Comparison of ENCODE assay signal across 8 mouse cellular contexts in genomic region chr19:43525104-43525482, GRCm38 (mm10). TPM values are rescaled to one million over a fixed set of nuclear protein-coding genes. Genes with fewer than 3 reads are reported as not detected.
DNase-seq lines count a peak whose midpoint lies in the region; ATAC-seq and TF ChIP-seq lines count a peak whose summit lies in the region.

No protein-coding gene starts in this region.

- peaks cover 12% of the 10 kb centered on the region; the same call in 1 of the 2 replicates for H3K79me2 ChIP-seq in liver, adult 2 months (ENCODE audit: control insufficient read depth, insufficient read depth, low read length)
- H3K79me2 ChIP-seq in myocyte (ENCODE audit: control insufficient read depth, insufficient read depth): peaks cover 39% of the 10 kb centered on the region

- DNase-seq in heart, postnatal 10 days: no peak
- peak; percentile 81 for DNase-seq in MN1 (ENCODE audit: low spot score)
- DNase-seq in embryonic facial prominence, embryonic 14.5 days (ENCODE audit: low spot score): peak; percentile 62
- peak; percentile 73 for DNase-seq in liver, adult 2 months (ENCODE audit: extremely low read depth, low read depth, low spot score)
- DNase-seq in embryo, embryonic 11 days: no peak

- peak overlapping the region; percentile 77 for H3K4me2 ChIP-seq in heart, embryonic 13.5 days
- peak overlapping the region; percentile 91 for H3K4me2 ChIP-seq in embryonic facial prominence, embryonic 14.5 days (ENCODE audit: low read depth, low read length)
- peak overlapping the region; percentile 79 for H3K4me2 ChIP-seq in hindbrain, embryonic 15.5 days
- H3K4me2 ChIP-seq in myocyte (ENCODE audit: low read depth): peak overlapping the region; percentile 88

- peak overlapping the region; percentile 78 for H3K4me3 ChIP-seq in heart, embryonic 13.5 days
- peak overlapping the region; percentile 72 for H3K4me3 ChIP-seq in embryonic facial prominence, embryonic 14.5 days (ENCODE audit: low read depth, low read length)
- H3K4me3 ChIP-seq in hindbrain, embryonic 15.5 days: peak overlapping the region; percentile 69
- H3K4me3 ChIP-seq in liver, adult 2 months (ENCODE audit: insufficient read depth, low read depth, low read length): peak overlapping the region; percentile 57
- peak overlapping the region; percentile 62 for H3K4me3 ChIP-seq in myocyte

- no peak for TF ChIP-seq POLR2A in liver, adult 2 months (IDR thresholded peaks at IDR 0.05; ENCODE audit: extremely low read depth, insufficient read depth, low read length)
- no peak for TF ChIP-seq POLR2A in myocyte (IDR thresholded peaks at IDR 0.05; ENCODE audit: insufficient read length, low read depth)

- no peaks in the 10 kb centered on the region for H3K27me3 ChIP-seq in heart, embryonic 13.5 days (replicated peaks)
- no peaks in the 10 kb centered on the region for H3K27me3 ChIP-seq in embryonic facial prominence, embryonic 14.5 days (replicated peaks; ENCODE audit: control insufficient read depth, insufficient read depth, low read length)
- no peaks in the 10 kb centered on the region for H3K27me3 ChIP-seq in hindbrain, embryonic 15.5 days
- H3K27me3 ChIP-seq in liver, adult 2 months (ENCODE audit: control insufficient read depth, insufficient read depth, low read length): no peaks in the 10 kb centered on the region
- H3K27me3 ChIP-seq in myocyte (ENCODE audit: control insufficient read depth, insufficient read depth, insufficient read length): no peaks in the 10 kb centered on the region

- no peaks in the 10 kb centered on the region for H3K36me3 ChIP-seq in heart, embryonic 13.5 days
- no peaks in the 10 kb centered on the region for H3K36me3 ChIP-seq in embryonic facial prominence, embryonic 14.5 days (ENCODE audit: control insufficient read depth, insufficient read depth, low read length)
- H3K36me3 ChIP-seq in hindbrain, embryonic 15.5 days: no peaks in the 10 kb centered on the region
- peaks cover 1% of the 10 kb centered on the region; the same call in 1 of the 2 replicates for H3K36me3 ChIP-seq in liver, adult 2 months (ENCODE audit: control insufficient read depth, insufficient read depth, low read length)
- H3K36me3 ChIP-seq in myocyte (ENCODE audit: control insufficient read depth, insufficient read depth): no peaks in the 10 kb centered on the region

- H3K9me3 ChIP-seq in heart, embryonic 13.5 days: no peaks in the 10 kb centered on the region
- no peaks in the 10 kb centered on the region for H3K9me3 ChIP-seq in embryonic facial prominence, embryonic 14.5 days (ENCODE audit: control insufficient read depth, low read length)
- H3K9me3 ChIP-seq in hindbrain, embryonic 15.5 days: no peaks in the 10 kb centered on the region

- H3K27ac ChIP-seq in heart, embryonic 13.5 days (replicated peaks): peak overlapping the region; percentile 95
- peak overlapping the region; percentile 63; the same call in 1 of the 2 replicates for H3K27ac ChIP-seq in embryonic facial prominence, embryonic 14.5 days (replicated peaks; ENCODE audit: low read depth, low read length)
- peak overlapping the region; percentile 87 for H3K27ac ChIP-seq in hindbrain, embryonic 15.5 days (replicated peaks)
- H3K27ac ChIP-seq in liver, adult 2 months (replicated peaks; ENCODE audit: insufficient read depth, low read depth, low read length): peak overlapping the region; percentile 90

- ATAC-seq in heart, embryonic 13.5 days (ENCODE audit: extremely low read depth, insufficient number of reproducible peaks, low FRiP score, low TSS enrichment): no peak
- ATAC-seq in embryonic facial prominence, embryonic 14.5 days (ENCODE audit: low read depth): no peak; the same call in 1 of the 2 replicates
- ATAC-seq in hindbrain, embryonic 15.5 days (ENCODE audit: low FRiP score, low read depth): no peak

- no peak for TF ChIP-seq CTCF in liver, adult 2 months (IDR thresholded peaks at IDR 0.05; ENCODE audit: low read depth, low read length)

- H3K4me1 ChIP-seq in heart, embryonic 13.5 days: peaks cover 56% of the 10 kb centered on the region
- peaks cover 14% of the 10 kb centered on the region for H3K4me1 ChIP-seq in embryonic facial prominence, embryonic 14.5 days (ENCODE audit: control insufficient read depth, insufficient read depth, low read length)
- H3K4me1 ChIP-seq in hindbrain, embryonic 15.5 days (replicated peaks): peaks cover 43% of the 10 kb centered on the region
- H3K4me1 ChIP-seq in liver, adult 2 months (ENCODE audit: control insufficient read depth, insufficient read depth, low read length): peaks cover 13% of the 10 kb centered on the region

- 6% methylated on average over 10 of the region's 10 CpGs for WGBS in heart, embryonic 13.5 days
- WGBS in embryonic facial prominence, embryonic 14.5 days: 19% methylated on average over 10 of the region's 10 CpGs
- WGBS in hindbrain, embryonic 15.5 days: 18% methylated on average over 10 of the region's 10 CpGs
- WGBS in liver, adult 2 months: 2% methylated on average over 10 of the region's 10 CpGs

- H3K9ac ChIP-seq in heart, embryonic 13.5 days: peak overlapping the region; percentile 87
- H3K9ac ChIP-seq in embryonic facial prominence, embryonic 14.5 days (ENCODE audit: low read depth, low read length): peak overlapping the region; percentile 79
- H3K9ac ChIP-seq in hindbrain, embryonic 15.5 days: peak overlapping the region; percentile 73
- peak overlapping the region; percentile 72 for H3K9ac ChIP-seq in liver, adult 2 months (ENCODE audit: low read depth, low read length)

- H3ac ChIP-seq in myocyte (ENCODE audit: control insufficient read depth, insufficient read length): peak overlapping the region; percentile 68

- intact Hi-C loops in heart, postnatal 10 days (cut with DNase I): no loop called here

TF ChIP-seq in myocyte, 11 proteins besides CTCF, POLR2A, EP300 and RAD21:
- peak; percentile 69 to 76 (median 71) for TF ChIP-seq MYOD1 (IDR thresholded peaks at IDR 0.05; ENCODE audit: control insufficient read depth in 1 of 3, insufficient read length in 2 of 3, low read depth in 2 of 3)
- TF ChIP-seq MYOG (IDR thresholded peaks at IDR 0.05; ENCODE audit: control insufficient read depth in 1 of 3, insufficient read depth in 1 of 3, insufficient read length in 2 of 3, low read depth in 2 of 3): peak in 2 of 3 experiments; percentile 30 to 60
- no peak for TF ChIP-seq TCF3 (IDR thresholded peaks at IDR 0.05; ENCODE audit: insufficient read length, low read depth)
- peak; percentile 17 for TF ChIP-seq TCF12 (IDR thresholded peaks at IDR 0.05; ENCODE audit: insufficient read depth, poor library complexity, severe bottlenecking)
- no peak for TF ChIP-seq POLR2AphosphoS2 (IDR thresholded peaks at IDR 0.05; ENCODE audit: insufficient read length, low read depth)

RNA-seq across cellular contexts. Expression of gene Got1, which starts 0.7 kb away (rescaled TPM):
- polyA plus RNA-seq in heart, embryonic 13.5 days (2015; fragmentation: Nextera tagmentation; extraction: Ambion mirVana): 161 and 175 TPM in 2 replicates
- total RNA-seq in heart, postnatal 10 days (2021): 100 to 1,000 TPM; 438 to 489 TPM
- polyA plus RNA-seq in embryonic facial prominence, embryonic 14.5 days (2014; fragmentation: Nextera tagmentation; extraction: Ambion mirVana): 33.1 and 34.4 TPM in 2 replicates
- 106 and 109 TPM in 2 replicates for polyA plus RNA-seq in hindbrain, embryonic 15.5 days (2015; fragmentation: Nextera tagmentation; extraction: Ambion mirVana)
- total RNA-seq in liver, adult 2 months (2014; rRNA removed): 206 and 278 TPM in 2 replicates
- polyA plus RNA-seq in liver, adult 2 months (2012; rRNA removed): 272 and 286 TPM in 2 replicates
- polyA plus RNA-seq in myocyte (2012; fragmentation: generic; extraction: Trizol): 196 TPM

Comparison
In these comparisons a context has a peak if more than half of its experiments do, and no peak if none do; other contexts are left out.
1. DNase-seq: peak in MN1 (single experiment), embryonic facial prominence, embryonic 14.5 days (single experiment) and liver, adult 2 months (single experiment); none in heart, postnatal 10 days (0 of 2) and embryo, embryonic 11 days (single experiment).
2. Peak in every context shown above with its lines, with median percentiles within 50 percentile points of each other: H3K27ac ChIP-seq, H3K4me2 ChIP-seq, H3K4me3 ChIP-seq and H3K9ac ChIP-seq.